Comparison of ENCODE assay signal across 15 mouse cellular contexts in the genomic region with DNA sequence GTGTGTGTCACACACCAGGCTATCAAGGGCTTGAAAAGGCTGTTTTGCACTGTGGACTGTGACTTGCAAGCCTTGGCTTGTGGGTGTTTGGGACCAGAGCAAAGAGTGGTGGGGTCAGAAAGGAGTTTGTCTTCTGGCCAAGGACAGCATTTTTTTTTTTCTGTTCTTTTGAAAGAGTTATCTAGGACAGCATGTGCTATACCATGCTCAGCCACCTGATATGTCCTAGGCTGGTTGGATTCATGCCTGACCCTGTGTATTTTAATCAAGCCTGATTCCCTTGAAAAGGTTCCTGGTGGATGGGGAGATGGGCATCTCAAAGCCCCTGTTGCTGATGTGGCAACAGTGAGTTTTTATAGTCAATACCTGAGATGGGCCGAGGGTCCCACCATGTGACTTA.
DNase-seq lines count a peak whose midpoint lies in the region; ATAC-seq and TF ChIP-seq lines count a peak whose summit lies in the region.
"Had no signal": no experiment of that assay in that cellular context is flagged by ENCODE, and none has a peak within 500 bp of the region (broad histone marks: within the 10 kb centered on the region; RNA-seq: fewer than 3 reads in every experiment).

No protein-coding gene starts in this region.

- TF ChIP-seq CTCF in cerebellum, adult 2 months (IDR thresholded peaks at IDR 0.05; ENCODE audit: borderline replicate concordance, insufficient read depth, low read depth, low read length) = no peak
- TF ChIP-seq CTCF in heart, postnatal 0 days (IDR thresholded peaks at IDR 0.05; ENCODE audit: low read depth) = no peak
- TF ChIP-seq CTCF in liver, postnatal 0 days (IDR thresholded peaks at IDR 0.05; ENCODE audit: low read depth) = no peak

- no peak for TF ChIP-seq POLR2A in cerebellum, adult 2 months (IDR thresholded peaks at IDR 0.05; ENCODE audit: borderline replicate concordance, insufficient read depth, low read length)

- peaks cover 23% of the 10 kb centered on the region for H3K4me1 ChIP-seq in cerebellum, adult 2 months (ENCODE audit: control insufficient read depth, insufficient read depth, low read length)
- H3K4me1 ChIP-seq in heart, postnatal 0 days (ENCODE audit: control insufficient read depth, insufficient read depth) = peaks cover 21% of the 10 kb centered on the region
- H3K4me1 ChIP-seq in embryonic facial prominence, embryonic 15.5 days = peaks cover 43% of the 10 kb centered on the region
- H3K4me1 ChIP-seq in limb, embryonic 15.5 days = peaks cover 53% of the 10 kb centered on the region
- peaks cover 15% of the 10 kb centered on the region for H3K4me1 ChIP-seq in liver, postnatal 0 days (ENCODE audit: insufficient read depth)

- H3K27me3 ChIP-seq in cerebellum, adult 2 months (ENCODE audit: control insufficient read depth, insufficient read depth, low read length) = no peaks in the 10 kb centered on the region
- H3K27me3 ChIP-seq in heart, postnatal 0 days (ENCODE audit: control insufficient read depth, insufficient read depth, low read length) = no peaks in the 10 kb centered on the region
- no peaks in the 10 kb centered on the region for H3K27me3 ChIP-seq in embryonic facial prominence, embryonic 15.5 days
- no peaks in the 10 kb centered on the region for H3K27me3 ChIP-seq in limb, embryonic 15.5 days
- no peaks in the 10 kb centered on the region for H3K27me3 ChIP-seq in liver, postnatal 0 days (ENCODE audit: insufficient read depth, low read length)
- H3K27me3 ChIP-seq: liver, embryonic 13.5 days; neural tube, embryonic 12.5 days had no signal

- H3K36me3 ChIP-seq in heart, postnatal 0 days (replicated peaks; ENCODE audit: control insufficient read depth, insufficient read depth, low read length) = no peaks in the 10 kb centered on the region
- H3K36me3 ChIP-seq in embryonic facial prominence, embryonic 15.5 days = no peaks in the 10 kb centered on the region
- H3K36me3 ChIP-seq in limb, embryonic 15.5 days = no peaks in the 10 kb centered on the region
- H3K36me3 ChIP-seq in liver, postnatal 0 days (replicated peaks; ENCODE audit: insufficient read depth, low read length) = no peaks in the 10 kb centered on the region
- H3K36me3 ChIP-seq: G1E; liver, embryonic 13.5 days; midbrain, embryonic 10.5 days; neural tube, embryonic 12.5 days had no signal

- no peak for TF ChIP-seq EP300 in heart, postnatal 0 days (IDR thresholded peaks at IDR 0.05; ENCODE audit: low read depth)
- TF ChIP-seq EP300 in liver, postnatal 0 days (IDR thresholded peaks at IDR 0.05; ENCODE audit: low read depth) = no peak

- H3K9ac ChIP-seq in heart, postnatal 0 days (replicated peaks; ENCODE audit: low read depth, low read length) = no peak overlapping the region
- H3K9ac ChIP-seq in embryonic facial prominence, embryonic 15.5 days = no peak overlapping the region
- no peak overlapping the region for H3K9ac ChIP-seq in limb, embryonic 15.5 days
- no peak overlapping the region for H3K9ac ChIP-seq in liver, postnatal 0 days (replicated peaks)
- H3K9ac ChIP-seq: liver, embryonic 13.5 days; neural tube, embryonic 12.5 days had no signal

- H3K27ac ChIP-seq in cerebellum, adult 2 months (ENCODE audit: insufficient read depth, low read length) = peak overlapping the region; percentile 36; the same call in 1 of the 2 replicates
- peak overlapping the region; percentile 30; the same call in 1 of the 2 replicates for H3K27ac ChIP-seq in heart, postnatal 0 days (ENCODE audit: low read depth)
- peak overlapping the region; percentile 24; the same call in 1 of the 2 replicates for H3K27ac ChIP-seq in embryonic facial prominence, embryonic 15.5 days (replicated peaks)
- H3K27ac ChIP-seq in limb, embryonic 15.5 days = peak overlapping the region; percentile 54
- H3K27ac ChIP-seq in liver, postnatal 0 days (ENCODE audit: low read depth) = no peak overlapping the region
- H3K27ac ChIP-seq: kidney, postnatal 0 days; liver, embryonic 13.5 days; midbrain, embryonic 10.5 days; neural tube, embryonic 12.5 days had no signal

- no peak overlapping the region for H3K4me2 ChIP-seq in heart, postnatal 0 days (ENCODE audit: low read depth, low read length)
- no peak overlapping the region for H3K4me2 ChIP-seq in embryonic facial prominence, embryonic 15.5 days (replicated peaks)
- no peak overlapping the region for H3K4me2 ChIP-seq in limb, embryonic 15.5 days
- H3K4me2 ChIP-seq in liver, postnatal 0 days (ENCODE audit: low read depth, low read length) = no peak overlapping the region
- H3K4me2 ChIP-seq: liver, embryonic 13.5 days; neural tube, embryonic 12.5 days had no signal

- DNase-seq in cerebellum, adult 2 months = peak in 1 of 2 experiments; percentile 22
- DNase-seq in cerebellum, postnatal 25 days = no peak
- DNase-seq in heart, postnatal 0 days (ENCODE audit: low spot score) = no peak
- no peak for DNase-seq in heart, postnatal 25 days (ENCODE audit: low spot score)
- no peak for DNase-seq in liver, postnatal 0 days
- DNase-seq: heart, postnatal 14 days; liver, embryonic 13.5 days; right cerebral cortex, adult 18-20 months had no signal

- no peaks in the 10 kb centered on the region for H3K9me3 ChIP-seq in heart, postnatal 0 days (replicated peaks; ENCODE audit: control insufficient read depth, low read length)
- H3K9me3 ChIP-seq in embryonic facial prominence, embryonic 15.5 days (replicated peaks) = no peaks in the 10 kb centered on the region
- no peaks in the 10 kb centered on the region for H3K9me3 ChIP-seq in limb, embryonic 15.5 days
- H3K9me3 ChIP-seq in liver, postnatal 0 days (ENCODE audit: low read length) = no peaks in the 10 kb centered on the region
- H3K9me3 ChIP-seq: liver, embryonic 13.5 days; midbrain, embryonic 10.5 days; neural tube, embryonic 12.5 days had no signal

- 80% methylated on average over 1 of the region's 1 CpGs for WGBS in cerebellum, adult 2 months
- WGBS in heart, postnatal 0 days = 88% methylated on average over 1 of the region's 1 CpGs
- 87% methylated on average over 1 of the region's 1 CpGs for WGBS in embryonic facial prominence, embryonic 15.5 days
- 86% methylated on average over 1 of the region's 1 CpGs for WGBS in limb, embryonic 15.5 days
- 82% methylated on average over 1 of the region's 1 CpGs for WGBS in liver, postnatal 0 days (ENCODE audit: insufficient replicate concordance)

- intact Hi-C loops in heart, postnatal 25 days (cut with DNase I) = no loop called here

- H3K4me3 ChIP-seq in cerebellum, adult 2 months (replicated peaks; ENCODE audit: insufficient read depth, low read depth, low read length) = no peak overlapping the region
- no peak overlapping the region for H3K4me3 ChIP-seq in heart, postnatal 0 days (ENCODE audit: low read depth, low read length)
- no peak overlapping the region for H3K4me3 ChIP-seq in embryonic facial prominence, embryonic 15.5 days (replicated peaks)
- H3K4me3 ChIP-seq in limb, embryonic 15.5 days = no peak overlapping the region
- H3K4me3 ChIP-seq in liver, postnatal 0 days (ENCODE audit: low read depth, low read length) = no peak overlapping the region
- H3K4me3 ChIP-seq: liver, embryonic 13.5 days; midbrain, embryonic 10.5 days; neural tube, embryonic 12.5 days had no signal

- no peak for ATAC-seq in heart, postnatal 0 days (ENCODE audit: insufficient read depth, low read depth)
- ATAC-seq in embryonic facial prominence, embryonic 15.5 days (ENCODE audit: insufficient number of reproducible peaks, low FRiP score, low TSS enrichment, low read depth) = no peak
- ATAC-seq in limb, embryonic 15.5 days (ENCODE audit: insufficient number of reproducible peaks, low FRiP score, low TSS enrichment, low read depth) = no peak
- ATAC-seq in liver, postnatal 0 days = no peak
- ATAC-seq in monocyte, adult 5-6 weeks (replicated peaks; ENCODE audit: insufficient number of reproducible peaks, low FRiP score, low TSS enrichment, poor library complexity, severe bottlenecking) = no peak
